Mouse (Mus musculus) right cerebral cortex, postnatal 25 days (tissue): ENCODE measurements around the gene Tnfrsf11a.
A peak's percentile ranks its signal among the peaks of the same experiment; 100 is the strongest.
"Not testable (repeated sequence)": the region's sequence is repeated elsewhere in the genome, so short reads cannot be mapped to it uniquely, and the experiment has no call there.

ENCODE experiments used
- DNase-seq: peaks from one replicate; pipeline ENCODE4 v3.0.0; 2022

Tnfrsf11a gene

GRCm38 (mm10) chr1:105780457-105781364, at the start of gene Tnfrsf11a:
Gene Tnfrsf11a, plus strand, starts transcription at chr1:105780718.
- DNase-seq: peak; percentile 61

GRCm38 (mm10) chr1:105735318-105735717, 45.2 kb upstream of the Tnfrsf11a start:
- DNase-seq: no peak

- DNase-seq: no peak
These were observed 42.2 kb upstream of the Tnfrsf11a start for GRCm38 (mm10) chr1:105738334-105738733.

- DNase-seq: no peak
These were observed 41.0 kb upstream of the Tnfrsf11a start for GRCm38 (mm10) chr1:105739493-105739892.

GRCm38 (mm10) chr1:105742481-105742880, 38.0 kb upstream of the Tnfrsf11a start:
- no peak for DNase-seq

GRCm38 (mm10) chr1:105746444-105746843, 34.1 kb upstream of the Tnfrsf11a start:
- DNase-seq: no peak

GRCm38 (mm10) chr1:105746858-105747596, 33.5 kb upstream of the Tnfrsf11a start:
- no peak for DNase-seq

GRCm38 (mm10) chr1:105748091-105748799, 32.3 kb upstream of the Tnfrsf11a start:
- no peak for DNase-seq

GRCm38 (mm10) chr1:105752196-105752595, 28.3 kb upstream of the Tnfrsf11a start:
- DNase-seq: no peak

- DNase-seq: no peak
These were observed 27.6 kb upstream of the Tnfrsf11a start for GRCm38 (mm10) chr1:105752944-105753343.

- DNase-seq: no peak
These were observed 21.7 kb upstream of the Tnfrsf11a start for GRCm38 (mm10) chr1:105758798-105759197.

GRCm38 (mm10) chr1:105759422-105760165, 20.9 kb upstream of the Tnfrsf11a start:
- no peak for DNase-seq

GRCm38 (mm10) chr1:105765586-105765985, 14.9 kb upstream of the Tnfrsf11a start:
- no peak for DNase-seq

GRCm38 (mm10) chr1:105766099-105766498, 14.4 kb upstream of the Tnfrsf11a start:
- not testable (repeated sequence) for DNase-seq

- no peak for DNase-seq
These were observed 12.1 kb upstream of the Tnfrsf11a start for GRCm38 (mm10) chr1:105768397-105768796.

- no peak for DNase-seq
These were observed 9.8 kb upstream of the Tnfrsf11a start for GRCm38 (mm10) chr1:105770685-105771084.

- no peak for DNase-seq
These were observed 4.1 kb upstream of the Tnfrsf11a start for GRCm38 (mm10) chr1:105776426-105776825.

- DNase-seq: no peak
These were observed 450 bp upstream of the Tnfrsf11a start for GRCm38 (mm10) chr1:105780079-105780456.

GRCm38 (mm10) chr1:105781391-105782146, 1.1 kb downstream of the Tnfrsf11a start:
- peak; percentile 13 for DNase-seq

GRCm38 (mm10) chr1:105784257-105785016, 3.9 kb downstream of the Tnfrsf11a start:
- no peak for DNase-seq

GRCm38 (mm10) chr1:105785146-105785545, 4.6 kb downstream of the Tnfrsf11a start:
- DNase-seq: no peak
